Mouse (Mus musculus): ENCODE data around the gene Iqck. TPM values are rescaled to one million over a fixed set of nuclear protein-coding genes. Genes with fewer than 3 reads are reported as not detected.

The Iqck gene
- total and polyA plus RNA-seq, 2 experiments from 2014 or later: 4.4 to 4.8 TPM

GRCm38 (mm10) chr7:119015736-119016135, 160.2 kb downstream of the Iqck start:
- 4% methylated on average over 3 of the region's 3 CpGs for WGBS
- no peak overlapping the region for H3K27ac ChIP-seq
- ATAC-seq: peak; percentile 34; the same call in 1 of the 2 replicates

GRCm38 (mm10) chr7:119019537-119019936, 164.0 kb downstream of the Iqck start:
- ATAC-seq (peak; percentile 84), DNase-seq (ENCODE audit: low spot score) (peak; percentile 91)
- Histone ChIP-seq H3K9me3 (ENCODE audit: low read length) (no peaks in the 10 kb centered on the region), H3K9ac (replicated peaks; ENCODE audit: low read length) (no peak overlapping the region), H3K4me1 (ENCODE audit: insufficient read depth, low read length) (no peaks in the 10 kb centered on the region), H3K36me3 (ENCODE audit: insufficient read depth, low read length) (no peaks in the 10 kb centered on the region), H3K27me3 (ENCODE audit: insufficient read depth, low read length) (no peaks in the 10 kb centered on the region), H3K4me3 (ENCODE audit: low read length) (no peak overlapping the region), H3K27ac (no peak overlapping the region), H3K4me2 (ENCODE audit: low read depth, low read length) (no peak overlapping the region)
- WGBS: 13% methylated on average over 4 of the region's 4 CpGs
- TF ChIP-seq CTCF (IDR thresholded peaks at IDR 0.05; ENCODE audit: low read depth): peak; percentile 92

More at GRCm38 (mm10) chr7:119015736-119016135, 160.2 kb downstream of the Iqck start:
- H3K9me3 ChIP-seq (ENCODE audit: low read length): no peaks in the 10 kb centered on the region
- DNase-seq (ENCODE audit: low spot score): peak; percentile 80
- no peak overlapping the region for H3K9ac ChIP-seq (replicated peaks; ENCODE audit: low read length)
- H3K4me3 ChIP-seq (ENCODE audit: low read length): no peak overlapping the region
- no peak overlapping the region for H3K4me2 ChIP-seq (ENCODE audit: low read depth, low read length)
- peak; percentile 80 for TF ChIP-seq CTCF (IDR thresholded peaks at IDR 0.05; ENCODE audit: low read depth)
- H3K27me3 ChIP-seq (ENCODE audit: insufficient read depth, low read length): no peaks in the 10 kb centered on the region
- H3K4me1 ChIP-seq (ENCODE audit: insufficient read depth, low read length): no peaks in the 10 kb centered on the region
- no peaks in the 10 kb centered on the region for H3K36me3 ChIP-seq (ENCODE audit: insufficient read depth, low read length)

Other genes starting within 250 kb of the Iqck start
- gene Gde1, start 150.0 kb upstream of the Iqck start, total RNA-seq (2014; rRNA removed): 347 and 382 TPM in 2 replicates
- 284 and 285 TPM in 2 replicates for gene Gde1, start 150.0 kb upstream of the Iqck start, polyA plus RNA-seq (2015; fragmentation: Nextera tagmentation; extraction: Ambion mirVana)
- 17.7 and 24.6 TPM in 2 replicates for gene Ccp110, start 143.2 kb upstream of the Iqck start, total RNA-seq (2014; rRNA removed)
- gene Ccp110, start 143.2 kb upstream of the Iqck start, polyA plus RNA-seq (2015; fragmentation: Nextera tagmentation; extraction: Ambion mirVana): 14.7 and 16.1 TPM in 2 replicates
- 92.1 and 106 TPM in 2 replicates for gene Vps35l, start 115.5 kb upstream of the Iqck start, total RNA-seq (2014; rRNA removed)
- 85.6 and 86.8 TPM in 2 replicates for gene Vps35l, start 115.5 kb upstream of the Iqck start, polyA plus RNA-seq (2015; fragmentation: Nextera tagmentation; extraction: Ambion mirVana)
- 30.8 and 31.9 TPM in 2 replicates for gene Knop1, start 502 bp downstream of the Iqck start, total RNA-seq (2014; rRNA removed)
- gene Knop1, start 502 bp downstream of the Iqck start, polyA plus RNA-seq (2015; fragmentation: Nextera tagmentation; extraction: Ambion mirVana): 75.6 and 78.9 TPM in 2 replicates
- 42.8 and 56.9 TPM in 2 replicates for gene Gprc5b, start 139.5 kb downstream of the Iqck start, total RNA-seq (2014; rRNA removed)
- 9.5 and 10.6 TPM in 2 replicates for gene Gprc5b, start 139.5 kb downstream of the Iqck start, polyA plus RNA-seq (2015; fragmentation: Nextera tagmentation; extraction: Ambion mirVana)